Mouse (Mus musculus): ENCODE measurements around the gene Ccr10. TPM values are rescaled to one million over a fixed set of nuclear protein-coding genes. Genes with fewer than 3 reads are reported as not detected.

The Ccr10 gene
- polyA plus RNA-seq, 1 experiment = 0.23 TPM

DNA sequence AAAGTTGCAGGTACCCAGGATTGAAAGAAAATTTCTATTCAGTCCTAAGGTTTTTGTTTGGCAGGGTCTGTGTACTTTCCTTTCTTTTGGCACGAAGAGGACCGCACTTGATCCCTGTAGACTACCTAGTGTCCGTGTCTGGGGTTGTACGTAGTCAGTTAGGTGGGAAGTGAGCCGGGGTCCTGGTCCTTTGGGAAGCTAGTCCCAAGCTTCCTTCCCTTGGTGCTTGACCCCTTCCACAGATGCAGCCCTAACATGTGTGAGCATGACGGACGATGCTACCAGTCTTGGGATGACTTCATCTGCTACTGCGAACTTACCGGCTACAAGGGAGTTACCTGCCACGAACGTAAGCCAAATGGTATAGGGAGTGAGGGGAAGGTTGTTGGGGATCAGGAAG lies 6.7 kb upstream of the Ccr10 start:
- Histone ChIP-seq H3K27ac (ENCODE audit: insufficient read depth, low read length) (no peak overlapping the region), H3K4me1 (ENCODE audit: control insufficient read depth, insufficient read depth, low read length) (no peaks in the 10 kb centered on the region), H3K4me3 (ENCODE audit: insufficient read depth, low read length) (no peak overlapping the region)
- TF ChIP-seq CTCF (IDR thresholded peaks at IDR 0.05; ENCODE audit: extremely low read depth, insufficient read depth, low read length) = no peak
- TF ChIP-seq POLR2A (IDR thresholded peaks at IDR 0.05; ENCODE audit: extremely low read depth, insufficient read depth, low read length) = no peak

DNA sequence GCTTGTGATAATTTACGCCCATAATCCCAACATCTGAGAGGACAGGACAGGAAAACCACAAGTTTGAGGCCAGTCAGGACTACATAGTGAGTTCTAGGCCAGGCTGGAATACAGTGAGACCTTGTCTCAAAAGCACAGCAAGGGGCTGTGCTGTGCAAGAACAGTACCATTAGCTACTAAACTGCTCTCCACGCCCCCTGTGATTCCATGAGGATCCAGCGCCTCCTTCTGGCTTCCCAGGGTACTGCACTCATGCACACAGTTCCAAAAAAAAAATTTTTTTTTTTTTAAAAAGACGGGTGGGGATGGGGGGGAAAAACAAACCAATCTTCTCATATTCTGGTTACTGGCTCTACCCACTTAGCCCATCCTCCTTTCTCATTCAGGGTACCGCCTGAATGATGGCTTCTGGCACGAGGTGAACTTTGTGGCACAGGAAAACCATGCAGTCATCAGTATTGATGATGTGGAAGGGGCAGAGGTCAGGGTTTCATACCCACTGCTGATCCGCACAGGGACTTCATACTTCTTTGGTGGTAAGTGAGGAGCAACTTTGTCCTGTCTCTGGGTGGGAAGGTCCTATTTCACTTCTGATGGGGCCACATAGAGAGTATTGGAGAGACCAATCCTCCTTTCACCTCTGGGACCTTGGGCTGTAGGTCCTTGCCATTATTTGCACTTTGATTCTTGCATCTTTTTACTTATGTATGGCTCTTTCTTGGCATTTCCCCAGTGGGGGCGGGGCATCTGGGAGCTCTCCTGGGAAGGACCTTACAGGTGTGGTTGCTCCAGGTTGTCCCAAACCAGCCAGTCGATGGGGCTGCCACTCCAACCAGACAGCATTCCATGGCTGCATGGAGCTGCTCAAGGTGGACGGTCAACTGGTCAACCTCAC lies 5.8 kb upstream of the Ccr10 start:
- Histone ChIP-seq H3K4me1 (ENCODE audit: control insufficient read depth, insufficient read depth, low read length) (no peaks in the 10 kb centered on the region), H3K27ac (ENCODE audit: insufficient read depth, low read length) (no peak overlapping the region), H3K4me3 (ENCODE audit: insufficient read depth, low read length) (no peak overlapping the region)
- TF ChIP-seq POLR2A (IDR thresholded peaks at IDR 0.05; ENCODE audit: extremely low read depth, insufficient read depth, low read length) (no peak), CTCF (IDR thresholded peaks at IDR 0.05; ENCODE audit: extremely low read depth, insufficient read depth, low read length) (peak; percentile 79)

DNA sequence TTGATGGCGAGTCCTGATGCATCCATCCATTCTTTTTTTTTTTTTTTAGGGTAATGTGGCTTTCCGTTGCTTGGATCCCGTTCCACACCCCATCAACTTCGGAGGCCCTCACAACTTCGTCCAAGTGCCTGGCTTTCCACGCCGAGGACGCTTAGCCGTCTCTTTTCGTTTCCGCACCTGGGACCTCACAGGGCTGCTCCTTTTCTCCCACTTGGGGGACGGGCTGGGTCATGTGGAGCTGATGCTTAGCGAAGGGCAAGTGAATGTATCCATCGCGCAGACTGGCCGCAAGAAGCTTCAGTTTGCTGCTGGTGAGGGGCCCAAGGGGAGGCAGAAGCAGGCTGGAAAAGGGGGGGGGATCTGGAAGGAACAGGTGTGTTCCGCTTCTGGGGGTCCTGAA lies 5.0 kb upstream of the Ccr10 start:
- TF ChIP-seq POLR2A (IDR thresholded peaks at IDR 0.05; ENCODE audit: extremely low read depth, insufficient read depth, low read length) (no peak), CTCF (IDR thresholded peaks at IDR 0.05; ENCODE audit: extremely low read depth, insufficient read depth, low read length) (no peak)
- H3K4me1 ChIP-seq (ENCODE audit: control insufficient read depth, insufficient read depth, low read length) = no peaks in the 10 kb centered on the region; the same call in 1 of the 2 replicates

DNA sequence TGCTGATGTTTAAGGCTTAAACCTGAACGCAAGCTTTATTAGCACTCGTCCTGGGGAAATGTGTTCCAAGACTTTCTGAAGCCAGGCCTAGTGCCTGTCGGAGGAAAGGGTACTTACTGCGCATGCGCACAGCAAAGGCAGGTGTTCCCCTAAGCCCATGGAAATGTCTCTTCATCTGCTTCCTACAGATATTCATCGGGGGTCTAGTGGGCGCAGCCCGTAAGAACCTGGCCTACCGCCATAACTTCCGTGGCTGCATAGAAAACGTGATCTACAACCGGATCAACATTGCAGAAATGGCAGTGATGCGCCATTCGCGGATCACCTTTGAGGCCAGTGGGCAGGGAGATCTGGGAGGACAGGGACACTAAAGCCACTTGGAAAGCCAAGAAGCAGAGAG lies 4.1 kb upstream of the Ccr10 start:
- Histone ChIP-seq H3K4me3 (ENCODE audit: insufficient read depth, low read length) (no peak overlapping the region), H3K27ac (ENCODE audit: insufficient read depth, low read length) (no peak overlapping the region), H3K4me1 (ENCODE audit: control insufficient read depth, insufficient read depth, low read length) (no peaks in the 10 kb centered on the region; the same call in 1 of the 2 replicates)
- TF ChIP-seq POLR2A (IDR thresholded peaks at IDR 0.05; ENCODE audit: extremely low read depth, insufficient read depth, low read length) (no peak), CTCF (IDR thresholded peaks at IDR 0.05; ENCODE audit: extremely low read depth, insufficient read depth, low read length) (no peak)

More for the DNA sequence above, 5.0 kb upstream of the Ccr10 start:
- Histone ChIP-seq H3K27ac (ENCODE audit: insufficient read depth, low read length) (no peak overlapping the region), H3K4me3 (ENCODE audit: insufficient read depth, low read length) (no peak overlapping the region)

DNA sequence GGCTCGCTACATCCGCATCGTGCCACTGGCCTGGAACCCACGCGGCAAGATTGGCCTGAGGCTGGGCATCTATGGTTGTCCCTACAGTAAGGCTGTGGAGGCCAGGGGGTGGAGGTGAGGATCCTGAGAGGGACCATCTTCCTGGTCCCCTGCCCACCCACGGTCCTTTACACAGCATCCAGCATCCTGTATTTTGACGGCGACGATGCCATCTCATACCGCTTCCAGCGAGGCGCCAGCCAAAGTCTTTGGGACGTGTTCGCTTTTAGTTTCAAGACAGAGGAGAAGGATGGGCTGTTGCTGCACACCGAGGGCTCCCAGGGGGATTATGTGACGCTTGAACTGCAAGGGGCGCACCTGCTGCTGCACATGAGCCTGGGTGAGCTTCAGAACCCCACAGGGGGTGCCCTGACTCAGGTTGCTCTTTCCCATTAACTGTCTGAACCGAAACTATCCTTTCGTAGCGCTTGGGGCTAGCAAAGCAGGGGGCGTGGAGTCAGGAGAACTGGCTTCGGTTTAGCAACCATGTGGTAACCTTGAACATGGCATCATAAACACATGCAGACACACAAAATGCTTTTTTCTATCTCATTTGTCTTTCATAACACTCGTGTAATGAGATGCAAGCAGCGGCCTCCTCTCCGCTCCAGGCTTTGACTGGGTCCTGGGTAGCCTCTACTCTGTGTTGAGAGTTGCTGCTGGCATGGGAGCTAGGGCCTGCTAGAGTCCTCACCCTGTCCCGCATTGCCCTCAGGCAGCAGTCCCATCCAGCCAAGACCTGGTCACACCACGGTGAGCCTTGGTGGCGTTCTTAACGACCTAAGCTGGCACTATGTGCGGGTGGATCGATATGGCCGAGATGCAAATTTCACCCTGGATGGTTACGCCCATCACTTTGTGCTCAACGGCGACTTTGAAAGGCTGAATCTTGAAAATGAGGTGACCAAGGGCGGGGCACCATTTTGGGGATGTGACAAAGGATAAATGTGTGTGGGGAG lies 3.1 kb upstream of the Ccr10 start:
- TF ChIP-seq CTCF (IDR thresholded peaks at IDR 0.05; ENCODE audit: extremely low read depth, insufficient read depth, low read length) (no peak), POLR2A (IDR thresholded peaks at IDR 0.05; ENCODE audit: extremely low read depth, insufficient read depth, low read length) (no peak)
- Histone ChIP-seq H3K4me3 (ENCODE audit: insufficient read depth, low read length) (peak overlapping the region; percentile 77; the same call in 1 of the 2 replicates), H3K4me1 (ENCODE audit: control insufficient read depth, insufficient read depth, low read length) (no peaks in the 10 kb centered on the region; the same call in 1 of the 2 replicates), H3K27ac (ENCODE audit: insufficient read depth, low read length) (no peak overlapping the region)

DNA sequence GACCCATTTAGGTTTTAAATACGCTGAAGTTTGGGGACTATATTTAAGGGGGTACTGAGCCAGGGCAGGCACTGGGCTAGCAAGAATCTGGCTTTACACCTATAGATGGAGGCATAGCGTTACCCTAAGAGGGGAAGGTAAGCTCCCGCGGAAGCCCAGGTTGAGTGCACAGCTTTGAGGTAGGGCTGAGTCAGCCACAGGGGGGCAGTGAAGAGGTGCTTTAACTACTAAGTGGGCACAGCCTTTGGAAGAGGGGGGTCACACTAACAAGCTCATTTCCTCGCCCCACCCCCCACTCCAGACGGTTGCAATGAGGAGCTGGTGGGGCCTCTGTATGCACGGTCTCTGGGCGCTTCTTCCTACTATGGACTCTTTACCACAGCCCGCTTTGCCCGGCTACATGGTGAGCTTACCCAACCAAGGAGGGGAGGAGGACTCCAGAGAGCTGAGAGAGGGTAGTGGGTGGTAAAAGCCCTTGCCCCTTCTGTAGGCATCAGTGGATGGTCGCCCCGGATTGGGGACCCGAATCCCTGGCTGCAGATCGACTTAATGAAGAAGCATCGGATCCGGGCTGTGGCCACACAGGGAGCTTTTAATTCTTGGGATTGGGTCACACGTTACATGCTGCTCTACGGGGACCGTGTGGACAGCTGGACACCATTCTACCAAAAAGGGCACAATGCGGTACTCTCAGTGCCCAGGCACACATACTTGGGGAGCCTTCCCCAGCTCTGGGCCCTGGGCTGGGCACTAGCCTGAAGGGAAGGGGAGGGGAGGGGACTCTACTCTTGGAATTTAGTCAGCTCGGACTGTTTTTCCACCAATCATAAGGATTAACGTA lies 1.9 kb upstream of the Ccr10 start:
- no peak overlapping the region for H3K27ac ChIP-seq (ENCODE audit: insufficient read depth, low read length)
- H3K4me1 ChIP-seq (ENCODE audit: control insufficient read depth, insufficient read depth, low read length) = peaks cover 5% of the 10 kb centered on the region
- TF ChIP-seq POLR2A (IDR thresholded peaks at IDR 0.05; ENCODE audit: extremely low read depth, insufficient read depth, low read length) (no peak), CTCF (IDR thresholded peaks at IDR 0.05; ENCODE audit: extremely low read depth, insufficient read depth, low read length) (peak; percentile 52)
- H3K4me3 ChIP-seq (ENCODE audit: insufficient read depth, low read length) = peak overlapping the region; percentile 77

DNA sequence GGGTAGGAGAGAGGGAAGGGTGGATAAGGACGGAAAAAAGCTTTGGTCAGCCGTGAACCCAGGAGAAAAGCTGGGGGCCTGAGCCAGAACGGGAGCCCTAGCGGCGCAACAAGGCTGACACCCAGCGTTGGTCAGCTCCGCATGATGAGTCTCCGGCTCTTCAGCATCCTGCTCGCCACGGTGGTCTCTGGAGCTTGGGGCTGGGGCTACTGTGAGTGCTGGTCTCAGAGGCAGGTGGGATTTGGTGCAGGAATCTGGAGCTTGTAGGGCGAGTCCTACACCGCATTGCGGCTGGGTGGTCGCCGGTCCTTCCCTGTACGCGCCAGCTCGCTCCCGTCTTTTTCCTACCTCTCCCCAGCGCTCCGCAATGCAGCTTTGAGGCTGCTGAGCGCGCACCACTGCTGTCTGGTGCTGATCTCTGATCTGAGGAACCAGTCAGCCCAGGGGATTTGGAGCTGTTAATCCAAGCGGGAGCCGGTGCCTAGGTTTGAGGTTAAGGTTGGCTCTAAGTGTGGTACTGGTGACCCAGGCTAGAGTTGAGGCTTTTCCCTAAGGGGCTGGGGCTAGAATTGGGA lies 961 bp upstream of the Ccr10 start:
- Histone ChIP-seq H3K4me1 (ENCODE audit: control insufficient read depth, insufficient read depth, low read length) (peaks cover 5% of the 10 kb centered on the region), H3K4me3 (ENCODE audit: insufficient read depth, low read length) (peak overlapping the region; percentile 77), H3K27ac (ENCODE audit: insufficient read depth, low read length) (peak overlapping the region; percentile 82)
- 0 out of 2 replicates have a peak, but pooled peaks have one; percentile 8 for TF ChIP-seq CTCF (IDR thresholded peaks at IDR 0.05; ENCODE audit: extremely low read depth, insufficient read depth, low read length)
- TF ChIP-seq POLR2A (IDR thresholded peaks at IDR 0.05; ENCODE audit: extremely low read depth, insufficient read depth, low read length) = no peak

DNA sequence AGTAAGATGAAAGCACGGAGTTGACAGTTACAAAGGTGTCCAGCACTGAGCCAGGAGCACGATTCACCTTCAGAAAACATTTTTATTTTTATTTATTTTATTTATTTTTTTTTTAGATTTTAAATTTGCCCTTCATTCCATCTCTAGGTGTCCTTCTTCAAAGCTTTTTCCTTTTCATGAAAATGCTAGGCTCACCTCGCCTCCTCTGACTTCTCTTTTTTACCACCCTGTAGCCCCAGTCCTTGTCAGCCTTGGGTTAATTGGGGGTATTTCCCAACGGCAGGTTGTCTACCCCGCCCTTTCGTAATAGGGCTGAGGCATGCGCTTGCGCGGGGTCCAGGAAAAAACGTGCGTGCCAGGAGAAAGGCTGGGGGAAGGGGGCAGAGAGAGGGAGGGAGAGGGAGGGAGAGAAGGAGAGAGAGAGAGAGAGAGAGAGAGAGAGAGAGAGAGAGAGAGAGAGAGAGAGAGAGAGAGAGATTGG lies 433 bp upstream of the Ccr10 start:
- peaks cover 5% of the 10 kb centered on the region for H3K4me1 ChIP-seq (ENCODE audit: control insufficient read depth, insufficient read depth, low read length)
- H3K4me3 ChIP-seq (ENCODE audit: insufficient read depth, low read length) = peak overlapping the region; percentile 77
- H3K27ac ChIP-seq (ENCODE audit: insufficient read depth, low read length) = peak overlapping the region; percentile 82
- TF ChIP-seq POLR2A (IDR thresholded peaks at IDR 0.05; ENCODE audit: extremely low read depth, insufficient read depth, low read length) (no peak), CTCF (IDR thresholded peaks at IDR 0.05; ENCODE audit: extremely low read depth, insufficient read depth, low read length) (no peak)

Data from cortical plate, adult 2 months (tissue).